Mouse (Mus musculus): ENCODE results near the gene Arhgef6. TPM values are rescaled to one million over a fixed set of nuclear protein-coding genes. Genes with fewer than 3 reads are reported as not detected.

The Arhgef6 gene
- total RNA-seq, 2 experiments from 2014 or later, result 29.0 to 35.4 TPM

GRCm38 (mm10) chrX:57196319-57196718 lies 142.2 kb downstream of the Arhgef6 start:
- DNase-seq, result no peak

- DNase-seq, result no peak
Observed at GRCm38 (mm10) chrX:57189335-57189734, 149.2 kb downstream of the Arhgef6 start.

GRCm38 (mm10) chrX:57187301-57187700 lies 151.2 kb downstream of the Arhgef6 start:
- DNase-seq, result no peak

- no peak for DNase-seq
Observed at GRCm38 (mm10) chrX:57183359-57183758, 155.2 kb downstream of the Arhgef6 start.

- DNase-seq, result no peak
Observed at GRCm38 (mm10) chrX:57182470-57182869, 156.1 kb downstream of the Arhgef6 start.

Other genes starting within 250 kb of the Arhgef6 start
- gene Cd40lg, start 126.6 kb downstream of the Arhgef6 start, total RNA-seq (2021), result under 1 TPM in 1 of 2 experiments, not detected in 1; 0.24 TPM
- 10 to 100 TPM; 39.7 to 54.7 TPM for gene Rbmx, start 54.3 kb upstream of the Arhgef6 start, total RNA-seq (2021)
- not detected for gene Gm364, start 70.4 kb upstream of the Arhgef6 start, total RNA-seq (2021)
- gene Gpr101, start 165.0 kb upstream of the Arhgef6 start, total RNA-seq (2021), result not detected

All from adrenal gland, postnatal 10 days (tissue).